Mouse (Mus musculus) olfactory bulb, adult 2 months (tissue): ENCODE data around the gene Duxbl3. TPM values are rescaled to one million over a fixed set of nuclear protein-coding genes. Genes with fewer than 3 reads are reported as not detected.

Experiments used
- H3K27ac ChIP-seq: fragments of 200-500 bp; 2 replicates; pipeline ENCODE4 v1.5.1; 2012; ENCODE audit warnings: low read depth, low read length; ENCODE audit not compliant: insufficient read depth
- H3K4me1 ChIP-seq: fragments of 200-500 bp; 2 replicates; pipeline ENCODE4 v1.6.1; 2012; ENCODE audit warnings: low read length; ENCODE audit not compliant: control insufficient read depth, insufficient read depth
- H3K4me3 ChIP-seq: fragments of 200-500 bp; 2 replicates; pipeline ENCODE4 v1.5.1; 2012; ENCODE audit warnings: mild to moderate bottlenecking, low read depth, low read length, moderate library complexity; ENCODE audit not compliant: insufficient read depth
- CTCF ChIP-seq: fragments of 200-500 bp; IDR thresholded peaks from 2 replicates; pipeline ENCODE4 v1.5.1; 2012; ENCODE audit warnings: low read depth, mild to moderate bottlenecking, low read length, moderate library complexity; ENCODE audit not compliant: insufficient read depth
- POLR2A ChIP-seq: fragments of 200-500 bp; IDR thresholded peaks from 2 replicates; pipeline ENCODE4 v1.6.1; 2012; ENCODE audit warnings: mild to moderate bottlenecking, low read depth, low read length, moderate library complexity; ENCODE audit not compliant: insufficient read depth
- WGBS: fragments of 180-500 bp; shearing (Covaris S2); methylation state at CpG from one replicate; pipeline ENCODE4 v1.1.7; 2018; 5-methylcytosine and 5-hydroxymethylcytosine counted together
- polyA plus RNA-seq: library from polyadenylated mRNA; stranded (reverse); fragments of >200 nt; gene quantifications from 2 replicates; pipeline ENCODE4 v1.2.4, GENCODE M21; 2012; ENCODE audit warnings: low replicate concordance; ENCODE audit not compliant: missing spikeins, insufficient read depth, insufficient read length

Duxbl3 gene
- polyA plus RNA-seq, 1 experiment, result not detected

DNA sequence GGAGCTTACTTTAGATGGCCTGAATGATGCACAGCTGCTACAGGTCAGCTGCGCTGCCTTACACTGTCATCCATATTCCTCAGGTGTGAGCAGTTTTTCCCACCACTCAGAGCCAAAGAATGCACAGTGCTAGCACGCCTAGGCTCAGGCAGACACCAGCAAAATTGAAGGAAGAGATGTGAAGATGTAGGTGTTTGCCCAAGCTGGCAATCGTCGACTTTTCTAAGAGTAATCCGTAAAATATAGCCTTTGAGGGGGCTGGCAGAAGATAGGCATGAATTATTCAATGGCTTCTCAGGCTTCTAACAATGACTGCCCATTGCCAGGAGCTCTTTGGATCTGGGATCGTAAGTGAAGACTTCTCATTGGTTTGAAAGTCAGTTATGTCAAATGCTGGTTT lies 51.1 kb downstream of the Duxbl3 start:
- Histone ChIP-seq H3K4me1 (no peaks in the 10 kb centered on the region), H3K4me3 (no peak overlapping the region), H3K27ac (no peak overlapping the region)
- WGBS, result 57% methylated on average over 6 of the region's 6 CpGs
- no peak for TF ChIP-seq CTCF
- no peak for TF ChIP-seq POLR2A

DNA sequence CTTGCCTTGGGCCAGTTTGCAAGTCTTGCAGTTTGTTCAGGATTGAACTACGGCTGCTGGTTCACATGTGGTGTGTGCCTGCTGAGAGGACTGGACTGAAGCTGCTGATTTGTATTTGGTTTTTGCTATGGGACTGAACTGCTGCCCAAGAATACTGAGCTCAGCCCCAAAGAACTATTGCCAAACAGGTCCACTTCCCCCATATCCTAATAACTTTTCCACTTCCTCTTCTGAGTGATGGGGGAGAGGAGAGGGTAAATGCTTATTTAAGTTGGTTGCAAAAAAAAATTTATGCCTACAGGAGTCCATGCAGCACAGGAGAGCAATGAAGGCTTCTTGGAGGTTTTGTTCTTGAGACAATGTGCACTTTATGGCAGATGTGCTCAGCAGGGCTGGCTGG lies 51.7 kb downstream of the Duxbl3 start:
- WGBS, result 83% methylated on average over 1 of the region's 1 CpGs
- no peak for TF ChIP-seq POLR2A
- TF ChIP-seq CTCF, result no peak
- Histone ChIP-seq H3K4me1 (no peaks in the 10 kb centered on the region), H3K27ac (no peak overlapping the region), H3K4me3 (no peak overlapping the region)

DNA sequence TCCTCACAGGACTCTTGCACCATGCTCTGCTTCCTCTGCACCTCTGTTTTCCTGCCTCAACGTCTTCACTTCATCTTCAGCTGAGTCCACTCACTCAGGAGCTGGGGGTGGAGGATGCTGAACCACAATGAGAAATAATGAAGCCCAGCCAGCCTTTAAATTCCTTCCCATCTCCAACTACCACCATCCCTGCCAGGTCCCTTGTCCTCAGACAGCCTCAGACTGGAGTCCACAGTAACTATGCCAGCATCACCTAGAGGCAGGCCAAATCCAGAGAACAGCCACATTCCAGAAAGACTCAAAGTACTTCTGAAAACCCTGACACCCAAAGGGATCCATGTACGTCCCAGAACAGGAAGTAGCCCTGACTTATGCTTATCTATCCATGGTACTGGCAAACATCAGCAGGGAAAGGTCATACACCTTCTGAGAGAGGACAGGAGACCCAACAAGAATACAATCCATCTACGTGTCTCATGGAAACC lies 58.5 kb downstream of the Duxbl3 start:
- Histone ChIP-seq H3K27ac (no peak overlapping the region), H3K4me1 (no peaks in the 10 kb centered on the region), H3K4me3 (no peak overlapping the region)
- TF ChIP-seq POLR2A, result no peak
- TF ChIP-seq CTCF, result no peak
- 76% methylated on average over 3 of the region's 3 CpGs for WGBS

Other genes with a start within 250 kb of the Duxbl3 start
- gene Gm9780, start 215.3 kb upstream of the Duxbl3 start, polyA plus RNA-seq, result not detected in 2 replicates
- not detected in 2 replicates for gene Tmem254c, start 190.6 kb upstream of the Duxbl3 start, polyA plus RNA-seq
- gene Cphx2, start 176.4 kb upstream of the Duxbl3 start, polyA plus RNA-seq, result not detected in 2 replicates
- gene Cphx3, start 175.7 kb upstream of the Duxbl3 start, polyA plus RNA-seq, result not detected in 2 replicates
- gene Duxbl2, start 139.6 kb upstream of the Duxbl3 start, polyA plus RNA-seq, result not detected in 2 replicates
- not detected in 2 replicates for gene Plac9b, start 75.5 kb upstream of the Duxbl3 start, polyA plus RNA-seq
- gene Tmem254b, start 50.9 kb upstream of the Duxbl3 start, polyA plus RNA-seq, result not detected in 2 replicates